Mouse (Mus musculus) embryonic facial prominence, embryonic 15.5 days (tissue): ENCODE results near the gene Gm20696. TPM values are rescaled to one million over a fixed set of nuclear protein-coding genes. Genes with fewer than 3 reads are reported as not detected.

Source experiments
- ATAC-seq: fragments of 200-750 bp; cut with Nextera tagmentation; 2 replicates; pipeline ENCODE4 v1.8.0; 2017; ENCODE audit warnings: low read depth, moderate TSS enrichment; ENCODE audit not compliant: insufficient number of reproducible peaks, low FRiP score, low TSS enrichment
- H3K27ac ChIP-seq: fragments of 300-500 bp; sonication (generic); replicated peaks from 2 replicates; pipeline ENCODE4 v1.5.1; 2015; ENCODE audit warnings: mild to moderate bottlenecking, inconsistent platforms
- H3K27me3 ChIP-seq: fragments of 300-500 bp; sonication (generic); 2 replicates; pipeline ENCODE4 v1.6.1; 2015; ENCODE audit warnings: inconsistent platforms
- H3K36me3 ChIP-seq: fragments of 300-500 bp; sonication (generic); 2 replicates; pipeline ENCODE4 v1.6.1; 2015; ENCODE audit warnings: mild to moderate bottlenecking, inconsistent platforms
- H3K4me1 ChIP-seq: fragments of 300-500 bp; sonication (generic); 2 replicates; pipeline ENCODE4 v1.6.1; 2015; ENCODE audit warnings: inconsistent platforms
- H3K4me2 ChIP-seq: fragments of 300-500 bp; sonication (generic); replicated peaks from 2 replicates; pipeline ENCODE4 v1.6.1; 2015; ENCODE audit warnings: mild to moderate bottlenecking, inconsistent platforms
- H3K4me3 ChIP-seq: fragments of 300-500 bp; sonication (generic); replicated peaks from 2 replicates; pipeline ENCODE4 v1.5.1; 2015; ENCODE audit warnings: mild to moderate bottlenecking, inconsistent platforms
- H3K9ac ChIP-seq: fragments of 300-500 bp; sonication (generic); 2 replicates; pipeline ENCODE4 v1.6.1; 2015; ENCODE audit warnings: inconsistent platforms
- H3K9me3 ChIP-seq: fragments of 300-500 bp; sonication (generic); replicated peaks from 2 replicates; pipeline ENCODE4 v1.6.1; 2016; ENCODE audit warnings: inconsistent platforms
- WGBS: fragments of 180-500 bp; shearing (Covaris S2); methylation state at CpG from one replicate; pipeline ENCODE4 v1.1.7; 2015; 5-methylcytosine and 5-hydroxymethylcytosine counted together
- polyA plus RNA-seq: library from polyadenylated mRNA; unstranded; fragments of >200 nt; fragmentation: Nextera tagmentation; extraction: Ambion mirVana; gene quantifications from 2 replicates; pipeline ENCODE4 v1.2.1, GENCODE M21; 2015

Gene Gm20696
- polyA plus RNA-seq, 1 experiment from 2014 or later, result 1.7 TPM

GRCm38 (mm10) chr6:99552816-99553215 is 113.8 kb downstream of the Gm20696 start:
- H3K4me3 ChIP-seq, result no peak overlapping the region
- WGBS, result 71% methylated on average over 1 of the region's 1 CpGs
- H3K27me3 ChIP-seq, result no peaks in the 10 kb centered on the region
- H3K4me1 ChIP-seq, result no peaks in the 10 kb centered on the region
- H3K27ac ChIP-seq, result no peak overlapping the region
- ATAC-seq, result no peak
- no peaks in the 10 kb centered on the region for H3K36me3 ChIP-seq
- H3K4me2 ChIP-seq, result no peak overlapping the region
- H3K9ac ChIP-seq, result no peak overlapping the region
- H3K9me3 ChIP-seq, result no peaks in the 10 kb centered on the region

GRCm38 (mm10) chr6:99546416-99546815 is 120.2 kb downstream of the Gm20696 start:
- no peaks in the 10 kb centered on the region for H3K36me3 ChIP-seq
- no peak overlapping the region for H3K27ac ChIP-seq
- no peak overlapping the region for H3K9ac ChIP-seq
- no peaks in the 10 kb centered on the region for H3K27me3 ChIP-seq
- no peaks in the 10 kb centered on the region for H3K4me1 ChIP-seq
- no peaks in the 10 kb centered on the region for H3K9me3 ChIP-seq
- H3K4me3 ChIP-seq, result no peak overlapping the region
- no peak for ATAC-seq
- no peak overlapping the region for H3K4me2 ChIP-seq
- WGBS, result 83% methylated on average over 2 of the region's 2 CpGs

GRCm38 (mm10) chr6:99545437-99545836 is 121.2 kb downstream of the Gm20696 start:
- no peak overlapping the region for H3K9ac ChIP-seq
- no peak overlapping the region for H3K4me3 ChIP-seq
- H3K27ac ChIP-seq, result no peak overlapping the region
- no peaks in the 10 kb centered on the region for H3K9me3 ChIP-seq
- no peak overlapping the region for H3K4me2 ChIP-seq
- no peaks in the 10 kb centered on the region for H3K36me3 ChIP-seq
- WGBS, result 68% methylated on average over 6 of the region's 6 CpGs
- H3K27me3 ChIP-seq, result no peaks in the 10 kb centered on the region
- no peaks in the 10 kb centered on the region for H3K4me1 ChIP-seq
- ATAC-seq, result no peak

GRCm38 (mm10) chr6:99541105-99541504 is 125.5 kb downstream of the Gm20696 start:
- H3K9me3 ChIP-seq, result no peaks in the 10 kb centered on the region
- H3K4me1 ChIP-seq, result peaks cover 3% of the 10 kb centered on the region; the same call in 1 of the 2 replicates
- no peak overlapping the region for H3K9ac ChIP-seq
- 25% methylated on average over 3 of the region's 3 CpGs for WGBS
- no peak overlapping the region for H3K4me3 ChIP-seq
- ATAC-seq, result no peak
- H3K36me3 ChIP-seq, result no peaks in the 10 kb centered on the region
- H3K4me2 ChIP-seq, result no peak overlapping the region
- H3K27ac ChIP-seq, result no peak overlapping the region
- H3K27me3 ChIP-seq, result no peaks in the 10 kb centered on the region

GRCm38 (mm10) chr6:99540653-99541052 is 125.9 kb downstream of the Gm20696 start:
- Histone ChIP-seq H3K9me3 (no peaks in the 10 kb centered on the region), H3K27me3 (no peaks in the 10 kb centered on the region), H3K4me1 (peaks cover 3% of the 10 kb centered on the region; the same call in 1 of the 2 replicates), H3K4me2 (no peak overlapping the region), H3K27ac (no peak overlapping the region), H3K9ac (no peak overlapping the region), H3K36me3 (no peaks in the 10 kb centered on the region), H3K4me3 (no peak overlapping the region)
- no peak for ATAC-seq
- 64% methylated on average over 6 of the region's 6 CpGs for WGBS

GRCm38 (mm10) chr6:99540146-99540545 is 126.5 kb downstream of the Gm20696 start:
- Histone ChIP-seq H3K9ac (no peak overlapping the region), H3K27ac (no peak overlapping the region), H3K4me3 (no peak overlapping the region), H3K27me3 (no peaks in the 10 kb centered on the region), H3K4me2 (no peak overlapping the region), H3K36me3 (no peaks in the 10 kb centered on the region), H3K9me3 (no peaks in the 10 kb centered on the region), H3K4me1 (peaks cover 3% of the 10 kb centered on the region; the same call in 1 of the 2 replicates)
- WGBS, result 68% methylated on average over 5 of the region's 5 CpGs
- no peak for ATAC-seq

- Histone ChIP-seq H3K9ac (no peak overlapping the region), H3K9me3 (no peaks in the 10 kb centered on the region), H3K27ac (no peak overlapping the region), H3K36me3 (no peaks in the 10 kb centered on the region), H3K4me3 (no peak overlapping the region), H3K4me2 (no peak overlapping the region), H3K27me3 (no peaks in the 10 kb centered on the region), H3K4me1 (peaks cover 3% of the 10 kb centered on the region; the same call in 1 of the 2 replicates)
- 60% methylated on average over 17 of the region's 17 CpGs for WGBS
- no peak for ATAC-seq
These were observed 128.2 kb downstream of the Gm20696 start for GRCm38 (mm10) chr6:99538194-99538941.

GRCm38 (mm10) chr6:99534211-99534745 is 132.3 kb downstream of the Gm20696 start:
- H3K36me3 ChIP-seq, result no peaks in the 10 kb centered on the region
- H3K27me3 ChIP-seq, result no peaks in the 10 kb centered on the region
- H3K27ac ChIP-seq, result no peak overlapping the region
- H3K4me2 ChIP-seq, result no peak overlapping the region
- H3K4me3 ChIP-seq, result no peak overlapping the region
- ATAC-seq, result no peak
- no peak overlapping the region for H3K9ac ChIP-seq
- no peaks in the 10 kb centered on the region for H3K9me3 ChIP-seq
- WGBS, result 52% methylated on average over 5 of the region's 5 CpGs
- peaks cover 3% of the 10 kb centered on the region; the same call in 1 of the 2 replicates for H3K4me1 ChIP-seq

- H3K4me1 ChIP-seq, result peaks cover 3% of the 10 kb centered on the region; the same call in 1 of the 2 replicates
- 83% methylated on average over 4 of the region's 4 CpGs for WGBS
- H3K27ac ChIP-seq, result no peak overlapping the region
- H3K36me3 ChIP-seq, result no peaks in the 10 kb centered on the region
- no peak overlapping the region for H3K4me3 ChIP-seq
- H3K9ac ChIP-seq, result no peak overlapping the region
- no peak overlapping the region for H3K4me2 ChIP-seq
- H3K27me3 ChIP-seq, result no peaks in the 10 kb centered on the region
- no peaks in the 10 kb centered on the region for H3K9me3 ChIP-seq
- ATAC-seq, result no peak
These were observed 134.1 kb downstream of the Gm20696 start for GRCm38 (mm10) chr6:99532458-99532857.

GRCm38 (mm10) chr6:99528972-99529371 is 137.6 kb downstream of the Gm20696 start:
- H3K27ac ChIP-seq, result no peak overlapping the region
- no peaks in the 10 kb centered on the region for H3K27me3 ChIP-seq
- H3K4me3 ChIP-seq, result no peak overlapping the region
- no peak overlapping the region for H3K4me2 ChIP-seq
- H3K4me1 ChIP-seq, result peaks cover 6% of the 10 kb centered on the region; the same call in 1 of the 2 replicates
- no peaks in the 10 kb centered on the region for H3K9me3 ChIP-seq
- no peak for ATAC-seq
- 45% methylated on average over 2 of the region's 2 CpGs for WGBS
- no peak overlapping the region for H3K9ac ChIP-seq
- H3K36me3 ChIP-seq, result no peaks in the 10 kb centered on the region

GRCm38 (mm10) chr6:99527457-99528105 is 139.0 kb downstream of the Gm20696 start:
- Histone ChIP-seq H3K4me1 (peaks cover 9% of the 10 kb centered on the region; the same call in 1 of the 2 replicates), H3K4me3 (no peak overlapping the region), H3K27me3 (no peaks in the 10 kb centered on the region), H3K4me2 (no peak overlapping the region), H3K9ac (no peak overlapping the region), H3K36me3 (no peaks in the 10 kb centered on the region), H3K27ac (0 out of 2 replicates have a peak overlapping the region, but pooled peaks have one; percentile 49), H3K9me3 (no peaks in the 10 kb centered on the region)
- no peak for ATAC-seq
- 95% methylated on average over 6 of the region's 6 CpGs for WGBS
